In genomic region chr5:125057555-125058266, GRCm38 (mm10) we compare ENCODE assay signal across 8 mouse cellular contexts. TPM values are rescaled to one million over a fixed set of nuclear protein-coding genes. Genes with fewer than 3 reads are reported as not detected.
DNase-seq lines count a peak whose midpoint lies in the region; ATAC-seq lines count a peak whose summit lies in the region.

No protein-coding gene starts in this region.

- H3K4me1 ChIP-seq in intestine, embryonic 14.5 days (replicated peaks; ENCODE audit: control insufficient read depth, insufficient read depth, low read length) = peaks cover 47% of the 10 kb centered on the region
- peaks cover 65% of the 10 kb centered on the region for H3K4me1 ChIP-seq in stomach, embryonic 15.5 days

- no peaks in the 10 kb centered on the region for H3K27me3 ChIP-seq in intestine, embryonic 14.5 days (replicated peaks; ENCODE audit: control insufficient read depth, insufficient read depth, low read length)
- H3K27me3 ChIP-seq in stomach, embryonic 15.5 days (replicated peaks) = no peaks in the 10 kb centered on the region

- peak overlapping the region; percentile 20; the same call in 1 of the 2 replicates for H3K4me3 ChIP-seq in intestine, embryonic 14.5 days (ENCODE audit: low read depth, low read length)
- peak overlapping the region; percentile 30 for H3K4me3 ChIP-seq in stomach, embryonic 15.5 days (replicated peaks)

- no peak for DNase-seq in frontal cortex, postnatal 10 days (ENCODE audit: low spot score in 2 of 2)
- DNase-seq in cerebellum, postnatal 25 days = peak; percentile 39 to 45
- DNase-seq in gastrocnemius, postnatal 4 days (ENCODE audit: low spot score in 2 of 2) = peak; percentile 49 to 59
- peak; percentile 75 for DNase-seq in intestine, embryonic 14.5 days (ENCODE audit: low spot score)
- DNase-seq in lung, postnatal 14 days = peak; percentile 56

- H3K27ac ChIP-seq in intestine, embryonic 14.5 days (ENCODE audit: low read depth) = peak overlapping the region; percentile 74
- H3K27ac ChIP-seq in stomach, embryonic 15.5 days = peak overlapping the region; percentile 87

- WGBS in intestine, embryonic 14.5 days = 14% methylated on average over 29 of the region's 29 CpGs
- 23% methylated on average over 29 of the region's 29 CpGs for WGBS in stomach, embryonic 15.5 days

- peaks cover 38% of the 10 kb centered on the region for H3K36me3 ChIP-seq in intestine, embryonic 14.5 days (ENCODE audit: control insufficient read depth, insufficient read depth, low read length)
- peaks cover 21% of the 10 kb centered on the region for H3K36me3 ChIP-seq in stomach, embryonic 15.5 days

- H3K9me3 ChIP-seq in intestine, embryonic 14.5 days (ENCODE audit: control insufficient read depth, low read length) = no peaks in the 10 kb centered on the region
- no peaks in the 10 kb centered on the region for H3K9me3 ChIP-seq in stomach, embryonic 15.5 days

- H3K9ac ChIP-seq in intestine, embryonic 14.5 days (ENCODE audit: low read length) = peak overlapping the region; percentile 20
- 0 out of 2 replicates have a peak overlapping the region, but pooled peaks have one; percentile 7 for H3K9ac ChIP-seq in stomach, embryonic 15.5 days

- ATAC-seq in frontal cortex, adult (ENCODE audit: low TSS enrichment) = peak; percentile 29; the same call in 1 of the 2 replicates
- 0 out of 2 replicates have a peak, but pooled peaks have one; percentile 10 for ATAC-seq in intestine, embryonic 14.5 days (replicated peaks; ENCODE audit: low FRiP score, low TSS enrichment, low read depth)
- no peak; the same call in 1 of the 2 replicates for ATAC-seq in stomach, embryonic 15.5 days (ENCODE audit: insufficient read depth, low FRiP score, low read depth)
- ATAC-seq in inflammation-experienced regulatory T-cells, adult 6 months = no peak

- peak overlapping the region; percentile 44 for H3K4me2 ChIP-seq in intestine, embryonic 14.5 days (ENCODE audit: low read length)
- peak overlapping the region; percentile 48 for H3K4me2 ChIP-seq in stomach, embryonic 15.5 days

RNA-seq across cellular contexts. Expression of gene Rflna, which starts 54.7 kb away (rescaled TPM):
- total RNA-seq in gastrocnemius, postnatal 4 days (2021) = 1 to 10 TPM; 2.0 to 2.3 TPM
- 3.0 and 4.7 TPM in 2 replicates for polyA plus RNA-seq in intestine, embryonic 14.5 days (2014; fragmentation: Nextera tagmentation; extraction: Ambion mirVana)
- 3.6 and 4.4 TPM in 2 replicates for polyA plus RNA-seq in stomach, embryonic 15.5 days (2015; fragmentation: Nextera tagmentation; extraction: Ambion mirVana)
- under 1 TPM in 2 of 3 experiments, not detected in 1; 0.36 to 0.87 TPM for polyA plus RNA-seq in inflammation-experienced regulatory T-cells, adult 6 months (2017; shearing (Covaris generic))

Comparison
In these comparisons a context has a peak if more than half of its experiments do, and no peak if none do; other contexts are left out.
1. ATAC-seq: peak in frontal cortex, adult (single experiment) and intestine, embryonic 14.5 days (single experiment); none in stomach, embryonic 15.5 days (single experiment) and inflammation-experienced regulatory T-cells, adult 6 months (single experiment).
2. DNase-seq: peak in cerebellum, postnatal 25 days (2 of 2), gastrocnemius, postnatal 4 days (2 of 2), intestine, embryonic 14.5 days (single experiment) and lung, postnatal 14 days (single experiment); none in frontal cortex, postnatal 10 days (0 of 2).